Mouse (Mus musculus) cerebellum, postnatal 10 days (tissue): Measurements from ENCODE around the gene Nell2.
A peak's percentile ranks its signal among the peaks of the same experiment; 100 is the strongest.

Experiments
- DNase-seq, 2 experiments: peaks; one replicate each; pipeline ENCODE4 v3.0.0; 2021; ENCODE audit warnings: mixed read lengths in 2 of 2

Nell2 gene

DNA sequence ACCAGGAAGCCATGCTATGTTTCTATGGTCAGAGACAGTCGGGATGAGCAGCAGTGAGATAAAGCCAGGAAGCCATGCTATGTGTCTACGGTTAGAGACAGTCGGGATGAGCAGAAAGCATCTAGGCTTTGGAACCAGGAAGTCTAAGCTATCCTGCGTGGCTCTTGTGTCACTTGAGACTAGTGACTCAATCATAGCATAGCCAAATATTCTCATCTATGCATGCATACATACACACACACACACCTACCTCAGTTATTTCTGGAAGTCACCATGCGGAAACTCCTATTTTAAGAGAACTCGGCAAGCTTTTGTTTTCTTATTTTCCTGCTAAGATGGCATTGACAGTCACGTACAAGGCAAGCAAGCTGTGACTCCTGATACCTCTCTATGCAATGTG is 457.5 kb downstream of the Nell2 start:
- no peak for DNase-seq

DNA sequence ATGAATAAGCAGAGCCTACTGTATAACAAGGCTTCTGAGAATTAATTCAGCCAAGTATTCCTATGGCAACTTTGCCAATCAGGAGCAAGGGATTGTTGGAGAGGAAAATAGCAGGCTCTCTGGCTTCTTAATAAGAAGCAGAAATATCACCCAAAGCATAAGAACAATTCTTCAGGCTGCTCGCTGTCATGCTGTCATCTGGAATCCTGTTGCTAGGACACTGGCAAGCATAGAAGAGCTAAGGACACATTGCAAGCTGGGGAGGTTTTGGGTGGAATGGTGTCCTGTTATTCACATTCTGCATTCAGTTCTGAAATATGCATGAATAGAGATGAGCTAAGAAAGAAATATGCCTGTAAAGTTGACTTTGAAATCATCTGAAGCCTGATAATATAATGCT is 459.6 kb downstream of the Nell2 start:
- DNase-seq: no peak

DNA sequence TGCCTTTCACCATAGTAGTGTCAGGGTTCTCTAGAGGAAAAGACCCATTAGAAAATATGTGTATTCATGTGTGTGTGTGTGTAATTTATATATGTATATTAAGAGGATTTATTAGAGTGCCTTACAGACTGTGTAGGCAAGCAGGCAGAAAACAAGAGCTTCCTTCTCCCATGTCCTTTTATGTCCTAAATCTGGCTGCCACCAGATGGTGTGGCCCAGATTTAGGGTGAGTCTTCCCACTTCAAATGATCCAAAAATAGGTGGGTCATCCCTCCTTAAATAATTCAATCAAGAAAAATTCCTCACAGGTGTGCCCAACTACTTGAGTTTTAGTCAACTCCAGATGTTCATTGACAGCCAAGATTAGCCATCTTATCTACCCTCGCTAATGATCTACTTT is 460.3 kb downstream of the Nell2 start:
- DNase-seq: no peak

DNA sequence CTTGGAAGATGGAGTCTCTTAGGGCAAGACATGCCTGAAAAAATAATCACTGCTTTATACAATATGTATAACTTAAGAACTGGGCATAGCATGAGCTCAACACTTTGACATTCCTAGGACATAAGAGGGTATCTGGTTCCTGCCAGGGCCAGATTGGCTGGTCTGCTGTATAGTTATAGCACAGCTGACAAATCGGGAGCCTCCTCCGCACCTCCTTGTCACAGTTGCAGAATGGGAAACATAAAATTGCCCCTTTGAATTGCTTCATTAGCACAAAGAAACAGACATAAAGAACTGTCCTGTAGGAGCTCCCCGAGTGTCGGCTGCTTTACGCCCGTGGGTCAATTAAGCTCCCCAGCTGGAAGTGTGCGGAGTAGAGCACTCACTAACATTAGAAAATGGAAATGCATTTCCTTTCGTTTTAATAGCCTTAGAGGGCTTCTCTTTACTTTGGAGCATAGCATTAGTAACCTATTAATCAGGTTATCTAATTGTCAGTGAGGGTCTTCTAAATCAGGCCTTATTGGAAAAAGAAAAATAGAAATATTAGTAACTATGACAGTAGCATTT is 473.2 kb downstream of the Nell2 start:
- DNase-seq: no peak

DNA sequence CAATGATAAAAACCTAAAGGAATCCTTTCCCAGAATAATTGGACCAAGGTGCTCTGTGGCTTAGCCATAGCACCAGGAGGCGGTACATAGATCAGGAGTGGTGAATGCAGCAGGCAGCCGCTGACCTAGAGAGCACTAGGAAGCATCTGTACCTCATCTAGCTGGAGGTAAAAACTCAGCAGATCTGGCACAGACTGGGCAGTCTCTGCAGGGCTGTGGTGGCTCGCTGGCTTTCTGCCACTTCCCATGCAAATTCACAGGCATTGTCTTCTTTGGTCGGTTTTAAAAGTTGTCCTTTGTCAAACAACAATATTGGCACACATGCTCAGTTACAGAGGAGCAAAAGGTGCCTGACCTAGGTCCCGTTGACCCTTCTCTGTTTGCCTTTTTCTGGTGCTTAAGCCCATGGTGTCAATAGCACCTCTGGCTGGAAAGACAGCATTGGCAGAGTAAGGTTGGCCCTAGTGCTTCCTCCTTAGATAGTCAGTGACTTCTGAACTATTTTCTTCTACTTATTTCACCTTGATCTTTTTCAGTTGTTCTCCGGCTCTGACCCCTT is 479.1 kb downstream of the Nell2 start:
- DNase-seq: peak; percentile 84 to 85

DNA sequence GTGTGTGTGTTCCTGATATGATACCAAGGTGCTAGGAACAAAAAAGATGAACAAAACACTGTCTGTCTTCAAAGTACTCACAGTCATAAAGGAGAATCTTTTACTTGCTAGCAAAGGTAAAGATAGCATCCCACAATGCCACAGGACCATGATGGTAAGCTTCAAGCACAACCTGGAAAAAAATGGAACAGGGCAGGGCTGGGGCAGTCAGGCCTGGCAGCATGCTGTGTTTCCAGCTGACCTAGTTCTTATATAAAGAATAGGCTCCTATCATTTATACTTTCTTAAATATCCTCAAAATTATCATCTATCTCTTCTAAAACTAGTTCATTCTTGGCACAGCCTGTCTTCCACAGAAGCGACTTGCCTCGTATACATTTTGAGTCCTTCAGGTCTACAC is 480.9 kb downstream of the Nell2 start:
- peak; percentile 46 to 50 for DNase-seq

DNA sequence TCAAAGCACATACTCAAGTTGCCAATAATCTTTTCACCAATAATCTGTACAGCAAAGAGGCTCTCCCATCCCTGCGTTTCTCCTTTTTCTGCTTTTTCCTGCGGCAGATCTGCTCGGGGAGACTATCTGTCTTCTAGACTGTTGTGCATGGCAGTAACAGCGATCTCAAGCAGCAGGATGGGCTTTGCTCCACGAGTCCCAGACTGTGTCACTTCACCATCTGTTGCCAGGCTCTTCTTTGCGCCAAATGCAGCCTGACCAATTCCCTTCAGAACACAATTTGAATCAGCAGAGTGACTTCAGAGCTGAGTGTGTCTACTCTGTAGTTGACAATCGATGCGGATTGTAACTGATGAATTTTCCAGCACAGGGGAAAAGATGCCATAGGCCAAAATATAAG is 484.3 kb downstream of the Nell2 start:
- DNase-seq: peak; percentile 92 to 94

DNA sequence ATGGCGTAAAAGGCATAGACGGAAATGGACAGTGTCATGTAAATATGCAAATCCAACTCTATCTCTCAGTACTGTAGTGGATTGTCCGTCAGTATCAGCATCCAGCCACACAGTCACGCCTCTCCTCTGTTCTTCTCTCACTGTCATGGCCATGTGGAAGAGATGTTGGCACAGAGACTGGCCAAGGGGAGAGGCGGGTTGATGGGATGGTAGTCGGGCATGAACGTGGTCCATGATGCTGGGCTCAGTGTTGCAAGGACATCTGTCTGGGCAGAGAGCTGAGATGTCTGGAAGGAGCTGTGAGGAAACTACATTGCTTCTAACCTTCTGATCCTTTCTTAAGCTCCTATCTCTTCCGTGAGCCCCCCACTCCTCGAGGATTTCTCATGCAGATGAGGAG is 485.9 kb downstream of the Nell2 start:
- DNase-seq: peak; percentile 58 to 67

DNA sequence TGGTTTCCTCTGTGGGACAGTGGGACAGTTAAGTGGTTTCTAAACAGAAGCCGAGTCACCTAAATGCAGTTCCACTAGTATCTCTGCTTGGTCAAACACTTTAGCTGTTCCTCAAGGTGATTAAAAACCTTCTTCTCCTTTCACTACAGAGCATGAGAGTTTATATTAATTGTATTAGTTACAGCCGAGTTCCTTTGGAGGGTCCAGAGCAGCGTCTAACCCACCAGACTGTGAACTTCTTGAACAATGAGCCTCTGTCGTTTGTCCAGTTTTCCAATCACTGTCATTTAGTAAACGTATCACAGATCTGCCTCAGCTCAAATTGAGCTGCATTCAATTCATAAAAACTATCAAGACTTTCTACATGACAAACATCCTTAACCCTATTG is 498.9 kb downstream of the Nell2 start:
- no peak for DNase-seq

DNA sequence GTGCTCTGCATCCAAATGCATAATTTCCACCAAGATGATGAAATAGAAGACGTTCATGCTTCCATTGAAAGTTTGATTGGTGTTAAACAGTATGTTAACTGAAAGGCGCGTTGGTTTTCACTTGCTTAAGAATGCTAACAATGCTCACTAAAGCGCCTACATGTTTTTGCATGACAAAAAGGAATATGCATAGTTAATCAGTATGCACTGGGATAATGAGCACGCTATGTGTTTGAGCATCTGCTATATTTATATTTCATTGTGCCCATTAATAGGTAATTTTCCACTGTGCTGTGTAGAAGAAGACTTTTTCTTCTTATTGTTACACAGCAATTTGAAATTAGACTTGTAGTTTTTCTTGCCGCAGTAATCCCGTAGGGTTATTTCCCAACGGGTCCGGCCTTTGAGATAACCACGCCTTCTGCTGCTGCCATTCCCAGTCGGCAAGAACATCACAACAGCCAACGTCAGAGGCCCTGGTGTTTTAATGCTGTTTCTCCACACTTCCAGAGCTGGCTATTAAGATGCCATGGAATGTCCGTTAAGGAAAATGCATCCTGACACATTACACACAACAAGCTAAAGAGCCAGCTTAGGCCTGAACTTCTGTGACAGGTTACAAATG is 499.4 kb downstream of the Nell2 start:
- no peak for DNase-seq
